Mouse (Mus musculus): ENCODE results near the gene Myo3a. TPM values are rescaled to one million over a fixed set of nuclear protein-coding genes. Genes with fewer than 3 reads are reported as not detected.
A peak's percentile ranks its signal among the peaks of the same experiment; 100 is the strongest.
"Not testable (repeated sequence)": the region's sequence is repeated elsewhere in the genome, so short reads cannot be mapped to it uniquely, and the experiment has no call there.

Myo3a gene
- polyA plus RNA-seq, 1 experiment from 2014 or later, result not detected

DNA sequence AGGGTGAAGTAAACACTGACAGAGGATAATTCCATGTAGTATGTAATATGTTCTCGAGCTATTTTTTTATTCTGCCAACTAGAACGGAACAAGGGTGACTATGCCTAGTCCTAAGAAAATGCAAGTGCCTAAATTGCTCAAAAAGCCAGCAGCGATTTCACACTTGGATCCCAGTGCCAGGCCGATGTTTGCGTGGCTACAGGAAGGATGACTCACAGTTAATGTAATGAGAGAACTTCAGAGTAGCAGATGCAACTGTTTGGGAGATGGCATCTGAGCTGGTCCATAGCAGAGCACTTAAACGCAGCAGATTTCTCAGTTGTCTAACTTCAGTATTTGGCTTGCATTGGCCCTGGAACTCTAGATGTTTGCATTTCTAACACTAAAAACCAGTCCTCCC is 321.1 kb downstream of the Myo3a start:
- Histone ChIP-seq H3K4me1 (replicated peaks) (no peaks in the 10 kb centered on the region), H3K27ac (no peak overlapping the region), H3K36me3 (no peaks in the 10 kb centered on the region), H3K9ac (no peak overlapping the region), H3K4me2 (no peak overlapping the region), H3K9me3 (replicated peaks) (no peaks in the 10 kb centered on the region), H3K4me3 (no peak overlapping the region), H3K27me3 (no peaks in the 10 kb centered on the region)
- WGBS, result 75% methylated on average over 6 of the region's 6 CpGs
- ATAC-seq (replicated peaks; ENCODE audit: insufficient number of reproducible peaks, insufficient read depth, low FRiP score, low read depth), result no peak

GRCm38 (mm10) chr2:22587469-22588169 is 360.3 kb downstream of the Myo3a start:
- not testable (repeated sequence) for H3K9me3 ChIP-seq (replicated peaks); H3K4me3 ChIP-seq; H3K27me3 ChIP-seq; H3K4me2 ChIP-seq; H3K36me3 ChIP-seq; H3K27ac ChIP-seq; H3K4me1 ChIP-seq (replicated peaks); H3K9ac ChIP-seq
- peak; percentile 77 for ATAC-seq (replicated peaks; ENCODE audit: insufficient number of reproducible peaks, insufficient read depth, low FRiP score, low read depth)
- 73% methylated on average over 14 of the region's 14 CpGs for WGBS

DNA sequence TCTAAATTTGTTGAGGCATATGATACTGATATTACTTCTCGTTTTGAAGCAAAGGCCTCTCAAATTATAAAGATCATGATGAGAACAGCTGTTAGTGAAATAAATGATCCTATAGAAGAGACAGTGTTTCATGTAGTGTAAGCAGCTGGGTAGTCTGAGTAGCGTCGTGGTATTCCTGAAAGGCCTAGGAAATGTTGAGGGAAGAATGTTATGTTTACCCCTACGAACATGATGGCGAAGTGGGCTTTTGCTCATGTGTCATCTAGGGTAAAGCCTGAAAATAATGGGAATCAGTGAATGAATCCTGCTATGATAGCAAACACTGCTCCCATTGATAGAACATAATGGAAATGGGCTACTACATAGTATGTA is 360.9 kb downstream of the Myo3a start:
- H3K27ac ChIP-seq; H3K27me3 ChIP-seq; H3K4me3 ChIP-seq; H3K4me2 ChIP-seq; H3K9me3 ChIP-seq (replicated peaks); H3K9ac ChIP-seq; H3K36me3 ChIP-seq; H3K4me1 ChIP-seq (replicated peaks): not testable (repeated sequence)
- WGBS, result 77% methylated on average over 5 of the region's 5 CpGs
- ATAC-seq (replicated peaks; ENCODE audit: insufficient number of reproducible peaks, insufficient read depth, low FRiP score, low read depth), result peak; percentile 37

DNA sequence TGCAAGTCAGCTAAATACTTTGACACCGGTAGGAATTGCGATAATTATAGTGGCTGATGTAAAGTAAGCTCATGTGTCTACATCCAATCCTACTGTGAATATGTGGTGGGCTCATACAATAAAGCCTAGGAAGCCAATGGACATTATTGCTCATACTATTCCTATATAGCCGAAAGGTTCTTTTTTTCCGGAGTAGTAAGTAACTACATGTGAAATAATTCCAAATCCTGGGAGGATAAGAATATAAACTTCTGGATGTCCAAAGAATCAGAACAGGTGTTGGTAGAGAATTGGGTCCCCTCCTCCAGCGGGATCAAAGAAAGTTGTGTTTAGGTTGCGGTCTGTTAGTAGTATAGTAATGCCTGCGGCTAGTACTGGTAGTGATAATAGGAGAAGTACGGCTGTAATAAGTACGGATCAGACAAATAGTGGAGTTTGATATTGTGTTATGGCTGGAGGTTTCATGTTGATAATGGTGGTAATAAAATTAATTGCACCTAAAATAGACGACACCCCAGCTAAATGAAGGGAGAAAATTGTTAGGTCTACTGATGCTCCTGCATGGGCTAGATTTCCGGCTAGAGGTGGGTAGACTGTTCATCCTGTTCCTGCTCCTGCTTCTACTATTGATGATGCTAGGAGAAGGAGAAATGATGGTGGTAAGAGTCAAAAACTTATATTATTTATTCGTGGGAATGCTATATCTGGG is 361.5 kb downstream of the Myo3a start:
- WGBS, result 58% methylated on average over 12 of the region's 12 CpGs
- not testable (repeated sequence) for H3K4me1 ChIP-seq (replicated peaks); H3K9me3 ChIP-seq (replicated peaks); H3K36me3 ChIP-seq; H3K4me3 ChIP-seq; H3K27ac ChIP-seq; H3K9ac ChIP-seq; H3K4me2 ChIP-seq; H3K27me3 ChIP-seq
- peak; percentile 90 for ATAC-seq (replicated peaks; ENCODE audit: insufficient number of reproducible peaks, insufficient read depth, low FRiP score, low read depth)

DNA sequence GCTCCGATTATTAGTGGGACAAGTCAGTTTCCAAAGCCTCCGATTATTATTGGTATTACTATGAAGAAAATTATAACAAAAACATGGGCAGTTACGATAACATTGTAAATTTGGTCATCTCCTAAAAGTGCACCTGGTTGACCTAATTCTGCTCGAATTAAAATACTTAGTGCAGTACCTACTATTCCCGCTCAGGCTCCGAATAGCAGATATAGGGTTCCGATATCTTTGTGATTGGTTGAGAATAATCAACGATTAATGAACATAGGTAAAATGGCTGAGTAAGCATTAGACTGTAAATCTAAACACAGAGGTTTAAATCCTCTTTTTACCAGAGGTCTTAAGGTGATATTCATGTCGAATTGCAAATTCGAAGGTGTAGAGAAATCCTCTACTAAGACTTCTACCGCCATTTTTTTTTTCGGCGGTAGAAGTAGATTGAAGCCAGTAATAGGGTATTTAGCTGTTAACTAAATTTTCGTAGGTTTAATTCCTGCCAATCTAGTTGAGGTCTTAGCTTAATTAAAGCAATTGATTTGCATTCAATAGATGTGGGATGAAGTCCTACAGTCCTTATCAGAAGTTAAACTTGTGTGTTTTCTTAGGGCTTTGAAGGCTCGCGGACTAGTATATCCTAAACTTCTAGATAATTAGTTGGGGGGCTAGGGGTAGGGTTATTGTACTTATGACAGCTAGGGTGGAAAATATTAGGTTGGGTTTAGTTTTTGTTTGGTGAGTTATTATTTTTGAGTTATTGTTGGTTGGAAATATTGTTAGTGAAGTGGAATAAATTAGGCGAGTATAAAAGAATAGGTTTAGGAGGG is 362.3 kb downstream of the Myo3a start:
- ATAC-seq (replicated peaks; ENCODE audit: insufficient number of reproducible peaks, insufficient read depth, low FRiP score, low read depth), result peak; percentile 87

DNA sequence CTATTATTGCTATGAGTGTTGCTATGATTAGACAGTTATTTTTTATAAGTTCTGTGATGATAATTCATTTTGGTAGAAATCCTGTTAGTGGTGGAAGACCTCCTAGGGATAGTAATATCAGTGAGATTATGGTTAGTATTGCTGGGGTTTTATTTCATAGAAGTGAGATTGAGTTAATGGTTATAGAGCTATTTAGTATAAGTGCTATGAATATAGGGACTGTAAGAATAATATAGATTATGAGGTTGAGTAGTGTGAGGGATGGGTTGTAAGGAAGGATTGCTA is 362.8 kb downstream of the Myo3a start:
- Histone ChIP-seq H3K4me1 (replicated peaks) (no peaks in the 10 kb centered on the region), H3K9ac (no peak overlapping the region), H3K4me3 (no peak overlapping the region), H3K27me3 (no peaks in the 10 kb centered on the region), H3K27ac (no peak overlapping the region), H3K4me2 (no peak overlapping the region), H3K36me3 (no peaks in the 10 kb centered on the region), H3K9me3 (replicated peaks) (no peaks in the 10 kb centered on the region)
- no peak for ATAC-seq (replicated peaks; ENCODE audit: insufficient number of reproducible peaks, insufficient read depth, low FRiP score, low read depth)

More for the DNA sequence above, 362.3 kb downstream of the Myo3a start:
- H3K9ac ChIP-seq; H3K27ac ChIP-seq; H3K36me3 ChIP-seq; H3K4me1 ChIP-seq (replicated peaks); H3K9me3 ChIP-seq (replicated peaks); H3K4me2 ChIP-seq; H3K27me3 ChIP-seq; H3K4me3 ChIP-seq: not testable (repeated sequence)
- WGBS, result 77% methylated on average over 17 of the region's 17 CpGs

GRCm38 (mm10) chr2:22617951-22618350 is 390.6 kb downstream of the Myo3a start:
- H3K4me2 ChIP-seq, result no peak overlapping the region
- peaks cover 19% of the 10 kb centered on the region for H3K4me1 ChIP-seq (replicated peaks)
- H3K36me3 ChIP-seq, result no peaks in the 10 kb centered on the region
- no peaks in the 10 kb centered on the region for H3K9me3 ChIP-seq (replicated peaks)
- no peak overlapping the region for H3K4me3 ChIP-seq
- no peak for ATAC-seq (replicated peaks; ENCODE audit: insufficient number of reproducible peaks, insufficient read depth, low FRiP score, low read depth)
- H3K9ac ChIP-seq, result no peak overlapping the region
- peaks cover 60% of the 10 kb centered on the region for H3K27me3 ChIP-seq
- no peak overlapping the region for H3K27ac ChIP-seq
- 2% methylated on average over 9 of the region's 9 CpGs for WGBS

- Histone ChIP-seq H3K4me2 (no peak overlapping the region), H3K27me3 (peaks cover 73% of the 10 kb centered on the region), H3K9me3 (replicated peaks) (no peaks in the 10 kb centered on the region), H3K36me3 (no peaks in the 10 kb centered on the region), H3K9ac (no peak overlapping the region), H3K4me1 (replicated peaks) (peaks cover 31% of the 10 kb centered on the region), H3K4me3 (no peak overlapping the region), H3K27ac (no peak overlapping the region)
- ATAC-seq (replicated peaks; ENCODE audit: insufficient number of reproducible peaks, insufficient read depth, low FRiP score, low read depth), result no peak
- 3% methylated on average over 12 of the region's 12 CpGs for WGBS
These were observed 392.1 kb downstream of the Myo3a start for GRCm38 (mm10) chr2:22619416-22619815.

DNA sequence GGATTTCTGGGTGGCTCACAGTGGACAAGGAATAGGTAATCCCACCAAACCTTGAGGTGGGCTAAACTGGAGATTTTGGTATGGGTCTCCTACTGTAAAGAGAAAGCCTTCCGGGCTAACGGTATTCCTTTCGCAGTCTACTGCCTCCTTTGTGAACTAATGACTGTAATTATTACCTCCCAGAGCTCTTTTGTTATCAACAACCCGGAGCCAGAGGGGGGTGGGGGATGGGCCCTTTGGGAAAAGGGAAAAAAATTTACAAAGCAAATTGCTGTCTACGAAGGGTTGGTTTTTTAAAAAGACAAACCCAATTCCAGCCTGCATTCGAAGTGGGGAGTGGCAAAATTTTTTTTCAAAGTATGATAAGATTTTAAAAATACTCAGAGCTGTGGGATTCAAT is 392.7 kb downstream of the Myo3a start:
- ATAC-seq (replicated peaks; ENCODE audit: insufficient number of reproducible peaks, insufficient read depth, low FRiP score, low read depth), result no peak
- H3K4me2 ChIP-seq, result no peak overlapping the region
- peaks cover 80% of the 10 kb centered on the region for H3K27me3 ChIP-seq
- no peak overlapping the region for H3K9ac ChIP-seq
- no peaks in the 10 kb centered on the region for H3K36me3 ChIP-seq
- H3K27ac ChIP-seq, result no peak overlapping the region
- WGBS, result 1% methylated on average over 6 of the region's 6 CpGs
- H3K4me1 ChIP-seq (replicated peaks), result peaks cover 31% of the 10 kb centered on the region
- H3K9me3 ChIP-seq (replicated peaks), result no peaks in the 10 kb centered on the region
- H3K4me3 ChIP-seq, result no peak overlapping the region

- 9% methylated on average over 7 of the region's 7 CpGs for WGBS
- Histone ChIP-seq H3K4me2 (no peak overlapping the region), H3K4me3 (no peak overlapping the region), H3K9ac (no peak overlapping the region), H3K9me3 (replicated peaks) (no peaks in the 10 kb centered on the region), H3K4me1 (replicated peaks) (peaks cover 31% of the 10 kb centered on the region), H3K27me3 (peaks cover 85% of the 10 kb centered on the region), H3K27ac (no peak overlapping the region), H3K36me3 (no peaks in the 10 kb centered on the region)
- no peak for ATAC-seq (replicated peaks; ENCODE audit: insufficient number of reproducible peaks, insufficient read depth, low FRiP score, low read depth)
These were observed 393.2 kb downstream of the Myo3a start for GRCm38 (mm10) chr2:22620534-22620933.

- Histone ChIP-seq H3K27ac (no peak overlapping the region), H3K9ac (no peak overlapping the region), H3K4me1 (replicated peaks) (peaks cover 31% of the 10 kb centered on the region), H3K36me3 (no peaks in the 10 kb centered on the region), H3K4me2 (peak overlapping the region; percentile 79; the same call in 1 of the 2 replicates), H3K9me3 (replicated peaks) (no peaks in the 10 kb centered on the region), H3K27me3 (peaks cover 91% of the 10 kb centered on the region), H3K4me3 (peak overlapping the region; percentile 47)
- no peak for ATAC-seq (replicated peaks; ENCODE audit: insufficient number of reproducible peaks, insufficient read depth, low FRiP score, low read depth)
- WGBS, result 3% methylated on average over 20 of the region's 20 CpGs
These were observed 393.9 kb downstream of the Myo3a start for GRCm38 (mm10) chr2:22620978-22621827.
